Mouse (Mus musculus) neural tube, embryonic 12.5 days (tissue): ENCODE measurements around the gene Tcf7l1. TPM values are rescaled to one million over a fixed set of nuclear protein-coding genes. Genes with fewer than 3 reads are reported as not detected.

Source experiments
- ATAC-seq: fragments of 200-750 bp; cut with Nextera tagmentation; 2 replicates; pipeline ENCODE4 v1.8.0; 2017; ENCODE audit warnings: low read depth, mild to moderate bottlenecking, moderate TSS enrichment, moderate library complexity; ENCODE audit not compliant: low FRiP score
- H3K27ac ChIP-seq: fragments of 300-500 bp; sonication (generic); 2 replicates; pipeline ENCODE4 v1.5.1; 2016
- H3K27me3 ChIP-seq: fragments of 300-500 bp; sonication (generic); replicated peaks from 2 replicates; pipeline ENCODE4 v1.6.1; 2016; ENCODE audit warnings: mild to moderate bottlenecking
- H3K36me3 ChIP-seq: fragments of 300-500 bp; sonication (generic); 2 replicates; pipeline ENCODE4 v1.6.1; 2016; ENCODE audit warnings: mild to moderate bottlenecking
- H3K4me1 ChIP-seq: fragments of 300-500 bp; sonication (generic); 2 replicates; pipeline ENCODE4 v1.6.1; 2016
- H3K4me2 ChIP-seq: fragments of 300-500 bp; sonication (generic); replicated peaks from 2 replicates; pipeline ENCODE4 v1.6.1; 2016; ENCODE audit warnings: mild to moderate bottlenecking
- H3K4me3 ChIP-seq: fragments of 300-500 bp; sonication (generic); 2 replicates; pipeline ENCODE4 v1.5.1; 2016
- H3K9ac ChIP-seq: fragments of 300-500 bp; sonication (generic); 2 replicates; pipeline ENCODE4 v1.6.1; 2016; ENCODE audit warnings: mild to moderate bottlenecking
- H3K9me3 ChIP-seq: fragments of 300-500 bp; sonication (generic); 2 replicates; pipeline ENCODE4 v1.6.1; 2016; ENCODE audit warnings: mild to moderate bottlenecking
- WGBS: fragments of 180-500 bp; shearing (Covaris S2); methylation state at CpG from one replicate; pipeline ENCODE4 v1.1.7; 2016; 5-methylcytosine and 5-hydroxymethylcytosine counted together
- polyA plus RNA-seq: library from polyadenylated mRNA; unstranded; fragments of >200 nt; fragmentation: Nextera tagmentation; extraction: Ambion mirVana; gene quantifications from 2 replicates; pipeline ENCODE4 v1.2.1, GENCODE M21; 2016

Gene Tcf7l1
- polyA plus RNA-seq, 1 experiment from 2014 or later = 18.6 TPM

DNA sequence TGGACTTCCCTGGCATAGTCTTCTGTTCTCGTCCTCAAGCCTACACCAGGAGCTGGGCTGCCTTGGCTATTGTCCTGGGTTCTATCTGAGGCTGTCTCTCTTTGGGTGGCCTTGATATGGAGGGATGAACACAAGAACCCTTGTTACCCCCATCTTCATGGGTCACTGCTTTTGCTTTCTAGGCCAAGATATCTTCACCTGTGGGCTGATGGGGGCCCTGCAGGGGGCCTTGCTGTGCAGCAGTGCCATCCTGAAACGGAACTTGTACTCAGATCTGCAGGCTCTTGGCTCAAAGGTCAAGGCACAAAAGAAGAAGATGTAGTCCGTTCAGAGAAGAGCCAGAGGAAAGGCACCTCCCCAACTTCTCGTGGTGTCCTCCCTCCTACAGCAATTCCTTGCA lies 182.0 kb downstream of the Tcf7l1 start:
- Histone ChIP-seq H3K4me3 (no peak overlapping the region), H3K27ac (no peak overlapping the region), H3K27me3 (no peaks in the 10 kb centered on the region), H3K36me3 (peaks cover 69% of the 10 kb centered on the region), H3K4me2 (no peak overlapping the region), H3K9ac (no peak overlapping the region), H3K4me1 (no peaks in the 10 kb centered on the region), H3K9me3 (no peaks in the 10 kb centered on the region)
- no peak for ATAC-seq
- 88% methylated on average over 4 of the region's 4 CpGs for WGBS

GRCm38 (mm10) chr6:72604066-72604465 lies 185.0 kb downstream of the Tcf7l1 start:
- ATAC-seq = no peak
- WGBS = 91% methylated on average over 2 of the region's 2 CpGs
- H3K36me3 ChIP-seq = peaks cover 40% of the 10 kb centered on the region

DNA sequence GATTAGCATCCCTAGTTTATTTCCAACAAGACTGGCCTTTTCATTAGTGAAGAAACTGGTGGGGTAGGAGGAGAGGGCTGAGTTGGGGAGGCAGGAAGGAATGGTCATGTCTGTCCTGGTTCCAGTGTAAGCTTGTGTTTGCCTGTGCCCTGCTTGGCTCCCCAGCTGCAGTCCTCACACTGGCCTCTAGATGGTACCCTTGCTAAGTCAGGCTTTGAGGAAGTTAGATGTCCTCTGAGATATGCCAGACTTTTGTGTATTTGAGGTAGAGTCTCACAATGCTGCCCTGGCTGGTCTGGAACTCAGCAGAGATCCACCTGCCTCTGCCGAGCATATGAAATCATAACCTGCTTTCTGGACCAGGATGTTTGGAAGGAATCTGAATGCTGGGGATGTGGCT lies 187.3 kb downstream of the Tcf7l1 start:
- H3K4me2 ChIP-seq = no peak overlapping the region
- H3K27ac ChIP-seq = no peak overlapping the region
- H3K36me3 ChIP-seq = peaks cover 24% of the 10 kb centered on the region
- H3K9me3 ChIP-seq = no peaks in the 10 kb centered on the region
- no peaks in the 10 kb centered on the region for H3K27me3 ChIP-seq
- WGBS = 56% methylated on average over 1 of the region's 1 CpGs
- H3K4me1 ChIP-seq = peaks cover 18% of the 10 kb centered on the region
- H3K4me3 ChIP-seq = no peak overlapping the region
- no peak overlapping the region for H3K9ac ChIP-seq
- ATAC-seq = no peak

More at GRCm38 (mm10) chr6:72604066-72604465, 185.0 kb downstream of the Tcf7l1 start:
- no peaks in the 10 kb centered on the region for H3K9me3 ChIP-seq
- no peak overlapping the region for H3K27ac ChIP-seq
- H3K4me1 ChIP-seq = peaks cover 2% of the 10 kb centered on the region; the same call in 1 of the 2 replicates
- H3K4me3 ChIP-seq = no peak overlapping the region
- no peak overlapping the region for H3K4me2 ChIP-seq
- no peak overlapping the region for H3K9ac ChIP-seq
- no peaks in the 10 kb centered on the region for H3K27me3 ChIP-seq

DNA sequence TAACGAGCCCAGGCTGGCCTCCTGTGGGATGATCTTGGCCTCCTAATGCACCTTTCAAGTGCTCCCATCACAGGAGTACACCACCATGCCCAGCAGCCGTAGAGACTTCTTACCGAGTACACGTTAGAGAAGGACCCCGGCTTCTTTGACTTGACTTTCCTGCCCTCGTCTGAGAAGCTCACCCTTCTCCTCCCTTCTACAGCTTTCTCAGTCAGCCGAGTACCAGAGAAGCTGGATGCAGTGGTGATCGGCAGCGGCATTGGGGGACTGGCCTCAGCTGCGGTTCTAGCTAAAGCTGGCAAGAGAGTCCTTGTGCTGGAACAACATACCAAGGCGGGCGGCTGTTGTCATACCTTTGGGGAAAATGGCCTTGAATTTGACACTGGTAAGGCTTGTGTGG lies 188.3 kb downstream of the Tcf7l1 start:
- Histone ChIP-seq H3K27me3 (no peaks in the 10 kb centered on the region), H3K9ac (no peak overlapping the region), H3K36me3 (peaks cover 15% of the 10 kb centered on the region; the same call in 1 of the 2 replicates), H3K9me3 (no peaks in the 10 kb centered on the region), H3K4me1 (peaks cover 18% of the 10 kb centered on the region), H3K4me2 (no peak overlapping the region), H3K27ac (no peak overlapping the region), H3K4me3 (no peak overlapping the region)
- ATAC-seq = no peak
- WGBS = 87% methylated on average over 12 of the region's 12 CpGs

- H3K4me3 ChIP-seq = no peak overlapping the region
- H3K27ac ChIP-seq = no peak overlapping the region
- peaks cover 18% of the 10 kb centered on the region for H3K4me1 ChIP-seq
- no peak for ATAC-seq
- H3K9me3 ChIP-seq = no peaks in the 10 kb centered on the region
- 78% methylated on average over 6 of the region's 6 CpGs for WGBS
- no peaks in the 10 kb centered on the region for H3K27me3 ChIP-seq
- no peak overlapping the region for H3K4me2 ChIP-seq
- peaks cover 12% of the 10 kb centered on the region; the same call in 1 of the 2 replicates for H3K36me3 ChIP-seq
- no peak overlapping the region for H3K9ac ChIP-seq
These were observed 188.8 kb downstream of the Tcf7l1 start for GRCm38 (mm10) chr6:72600216-72600615.

DNA sequence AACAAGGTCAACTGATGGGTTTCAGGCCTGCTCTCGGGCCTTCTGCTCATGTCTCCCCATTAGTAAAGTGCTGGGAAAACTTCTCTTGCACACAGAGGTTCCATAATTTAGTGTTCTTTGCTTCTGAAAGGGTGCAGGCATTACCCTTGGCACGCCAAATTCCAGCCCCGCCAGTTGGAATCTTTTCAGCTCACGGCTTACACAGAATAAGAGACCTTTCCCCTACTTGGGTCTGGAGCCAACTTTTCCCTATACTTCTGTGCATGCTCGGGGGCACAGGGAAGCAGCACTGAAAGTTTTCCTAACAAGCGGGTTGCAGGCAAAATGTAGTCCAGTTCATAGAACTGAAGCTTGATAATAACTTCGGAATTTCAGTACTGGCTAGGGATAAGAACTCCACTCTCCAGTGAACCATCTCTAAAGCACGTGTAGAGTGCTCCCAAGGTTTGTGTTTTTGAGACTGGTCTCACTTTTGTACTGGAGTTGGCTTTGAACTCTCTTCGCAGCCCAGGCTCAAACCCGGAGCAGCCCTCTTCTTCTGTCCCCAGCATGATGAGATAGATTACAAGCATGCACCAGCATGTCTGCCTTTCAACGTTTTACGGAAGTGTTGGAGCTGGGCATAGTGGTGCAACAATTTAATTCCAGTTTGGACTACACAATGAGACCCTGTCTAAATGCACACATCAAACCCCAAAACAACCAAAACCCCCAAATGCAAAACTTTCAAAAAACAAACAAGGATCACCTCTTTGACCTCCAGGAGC lies 190.1 kb downstream of the Tcf7l1 start:
- peak; percentile 8; the same call in 1 of the 2 replicates for ATAC-seq
- H3K4me2 ChIP-seq = peak overlapping the region; percentile 69
- peaks cover 18% of the 10 kb centered on the region for H3K4me1 ChIP-seq
- 56% methylated on average over 12 of the region's 12 CpGs for WGBS
- H3K4me3 ChIP-seq = peak overlapping the region; percentile 54
- peak overlapping the region; percentile 69 for H3K9ac ChIP-seq
- H3K9me3 ChIP-seq = no peaks in the 10 kb centered on the region
- H3K27ac ChIP-seq = no peak overlapping the region
- peaks cover 5% of the 10 kb centered on the region; the same call in 1 of the 2 replicates for H3K36me3 ChIP-seq
- no peaks in the 10 kb centered on the region for H3K27me3 ChIP-seq

GRCm38 (mm10) chr6:72597956-72598753 lies 190.9 kb downstream of the Tcf7l1 start, which contains the start of the genes Elmod3 and Retsat:
Gene Elmod3, minus strand, starts transcription at chr6:72598413.
Gene Retsat, plus strand, starts transcription at chr6:72598475.
- H3K4me2 ChIP-seq = peak within 1 kb of the TSS; percentile 69
- peak within 1 kb of the TSS; percentile 69 for H3K9ac ChIP-seq
- no peak within 1 kb of the TSS for H3K27ac ChIP-seq
- no peaks in the 10 kb centered on the region for H3K27me3 ChIP-seq
- WGBS = 1% methylated on average over 38 of the region's 38 CpGs
- H3K4me3 ChIP-seq = peak within 1 kb of the TSS; percentile 54
- H3K4me1 ChIP-seq = peaks cover 18% of the 10 kb centered on the region
- no peaks in the 10 kb centered on the region; the same call in 1 of the 2 replicates for H3K36me3 ChIP-seq
- H3K9me3 ChIP-seq = no peaks in the 10 kb centered on the region
- peak; percentile 91 for ATAC-seq

GRCm38 (mm10) chr6:72597083-72597874 lies 191.8 kb downstream of the Tcf7l1 start:
- Histone ChIP-seq H3K4me1 (peaks cover 18% of the 10 kb centered on the region), H3K4me2 (peak overlapping the region; percentile 69), H3K9me3 (no peaks in the 10 kb centered on the region), H3K9ac (peak overlapping the region; percentile 69), H3K4me3 (peak overlapping the region; percentile 54), H3K27me3 (no peaks in the 10 kb centered on the region), H3K27ac (no peak overlapping the region), H3K36me3 (no peaks in the 10 kb centered on the region)
- WGBS = 50% methylated on average over 13 of the region's 13 CpGs
- ATAC-seq = no peak

GRCm38 (mm10) chr6:72593914-72594313 lies 195.1 kb downstream of the Tcf7l1 start:
- no peak overlapping the region for H3K9ac ChIP-seq
- ATAC-seq = no peak
- WGBS = 71% methylated on average over 5 of the region's 5 CpGs

DNA sequence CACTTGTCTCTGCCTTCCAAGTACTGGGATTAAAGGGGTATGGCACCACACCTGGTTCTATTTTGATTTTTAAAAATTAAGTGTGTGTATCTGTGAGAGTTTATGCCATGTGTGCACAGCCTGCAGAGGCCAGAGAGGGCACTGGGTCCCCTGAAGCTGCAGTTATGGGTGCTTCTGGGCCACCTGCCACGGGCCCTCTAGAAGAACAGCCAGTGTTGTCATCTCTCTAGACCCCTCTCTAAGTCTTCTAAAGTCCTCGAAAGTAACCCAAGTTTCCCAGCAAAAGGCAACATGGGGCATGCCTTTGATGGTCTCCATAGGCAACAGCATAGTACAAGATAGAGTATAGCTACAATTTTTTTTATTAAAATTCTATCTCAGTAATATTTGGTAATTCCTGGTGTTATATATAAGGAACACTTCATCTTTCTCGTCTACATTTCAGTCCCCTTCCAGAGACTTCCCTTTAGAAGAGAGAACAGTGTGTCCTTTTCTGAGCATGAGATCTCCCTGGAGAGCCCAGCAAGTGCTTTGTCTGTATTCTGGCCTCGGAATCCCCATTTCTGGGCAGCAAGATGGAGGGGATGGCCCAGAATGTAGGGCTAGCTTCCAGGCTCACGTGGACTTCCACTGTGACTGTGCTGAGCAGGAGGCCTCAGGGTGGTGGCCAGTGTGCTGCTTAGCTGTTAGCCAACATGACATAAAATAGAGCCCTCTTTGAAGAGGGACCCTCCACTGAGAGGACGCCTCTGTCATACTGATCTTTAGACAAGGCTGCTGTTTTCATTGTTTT lies 195.8 kb downstream of the Tcf7l1 start:
- no peak overlapping the region for H3K4me2 ChIP-seq
- no peaks in the 10 kb centered on the region for H3K27me3 ChIP-seq
- peaks cover 10% of the 10 kb centered on the region for H3K4me1 ChIP-seq
- H3K9me3 ChIP-seq = no peaks in the 10 kb centered on the region
- no peak overlapping the region for H3K27ac ChIP-seq
- WGBS = 86% methylated on average over 6 of the region's 6 CpGs
- H3K4me3 ChIP-seq = no peak overlapping the region
- no peaks in the 10 kb centered on the region for H3K36me3 ChIP-seq
- no peak overlapping the region for H3K9ac ChIP-seq
- no peak for ATAC-seq

More at GRCm38 (mm10) chr6:72593914-72594313, 195.1 kb downstream of the Tcf7l1 start:
- no peaks in the 10 kb centered on the region for H3K27me3 ChIP-seq
- no peaks in the 10 kb centered on the region for H3K9me3 ChIP-seq
- H3K4me2 ChIP-seq = no peak overlapping the region
- H3K4me3 ChIP-seq = no peak overlapping the region
- no peak overlapping the region for H3K27ac ChIP-seq
- H3K36me3 ChIP-seq = no peaks in the 10 kb centered on the region
- H3K4me1 ChIP-seq = peaks cover 15% of the 10 kb centered on the region

GRCm38 (mm10) chr6:72590111-72590510 lies 198.9 kb downstream of the Tcf7l1 start:
- no peaks in the 10 kb centered on the region for H3K27me3 ChIP-seq
- no peak for ATAC-seq
- no peak overlapping the region for H3K4me2 ChIP-seq
- H3K36me3 ChIP-seq = no peaks in the 10 kb centered on the region
- H3K4me3 ChIP-seq = no peak overlapping the region
- H3K4me1 ChIP-seq = no peaks in the 10 kb centered on the region
- no peak overlapping the region for H3K27ac ChIP-seq
- no peak overlapping the region for H3K9ac ChIP-seq
- H3K9me3 ChIP-seq = no peaks in the 10 kb centered on the region
